8 mouse cellular contexts compared by ENCODE assay signal in the genomic region with DNA sequence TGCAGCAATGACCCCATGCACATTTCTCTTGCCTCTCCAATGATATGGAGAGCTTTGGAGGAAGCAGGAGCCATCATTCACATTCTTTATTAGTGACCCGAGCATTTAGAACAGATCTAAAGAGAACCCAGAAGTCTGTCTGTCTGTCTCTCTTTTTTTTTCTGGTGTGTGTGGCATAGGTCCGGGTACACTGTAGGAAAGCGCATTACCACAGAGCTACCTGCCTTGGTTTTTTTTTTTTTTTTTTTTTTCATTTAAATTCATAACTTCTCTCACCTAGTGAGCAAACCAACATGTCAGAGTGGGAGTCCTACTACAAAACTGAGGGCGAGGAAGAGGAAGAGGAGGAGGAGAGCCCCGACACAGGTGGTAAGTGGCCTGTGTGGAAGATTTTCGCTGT. TPM values are rescaled to one million over a fixed set of nuclear protein-coding genes. Genes with fewer than 3 reads are reported as not detected.
DNase-seq lines count a peak whose midpoint lies in the region; ATAC-seq and TF ChIP-seq lines count a peak whose summit lies in the region.

No protein-coding gene starts in this region.

- H3K4me1 ChIP-seq in cerebellum, adult 2 months (ENCODE audit: control insufficient read depth, insufficient read depth, low read length): 0 out of 2 replicates have a peak, but pooled peaks cover 2% of the 10 kb centered on the region
- H3K4me1 ChIP-seq in spleen, adult 2 months (ENCODE audit: control insufficient read depth, insufficient read depth, insufficient read length): peaks cover 9% of the 10 kb centered on the region; the same call in 1 of the 2 replicates
- H3K4me1 ChIP-seq in liver, embryonic 11.5 days (replicated peaks; ENCODE audit: control insufficient read depth, insufficient read depth, low read length): peaks cover 19% of the 10 kb centered on the region
- H3K4me1 ChIP-seq in stomach, postnatal 0 days (replicated peaks; ENCODE audit: control insufficient read depth, insufficient read depth): 0 out of 2 replicates have a peak, but pooled peaks cover 4% of the 10 kb centered on the region

- TF ChIP-seq EP300 in stomach, postnatal 0 days (optimal IDR thresholded peaks at IDR 0.05): no peak

- H3K4me2 ChIP-seq in liver, embryonic 11.5 days: peak overlapping the region; percentile 90
- H3K4me2 ChIP-seq in stomach, postnatal 0 days (replicated peaks; ENCODE audit: low read depth): peak overlapping the region; percentile 98

- no peaks in the 10 kb centered on the region for H3K27me3 ChIP-seq in cerebellum, adult 2 months (ENCODE audit: control insufficient read depth, insufficient read depth, low read length)
- no peaks in the 10 kb centered on the region for H3K27me3 ChIP-seq in spleen, adult 2 months (ENCODE audit: control insufficient read depth, insufficient read depth, low read length)
- H3K27me3 ChIP-seq in liver, embryonic 11.5 days (replicated peaks; ENCODE audit: control insufficient read depth, insufficient read depth, low read length): no peaks in the 10 kb centered on the region
- no peaks in the 10 kb centered on the region for H3K27me3 ChIP-seq in stomach, postnatal 0 days (ENCODE audit: control insufficient read depth, insufficient read depth, low read length)

- WGBS in cerebellum, adult 2 months: 9% methylated on average over 6 of the region's 6 CpGs
- WGBS in spleen, adult 2 months: 2% methylated on average over 6 of the region's 6 CpGs
- WGBS in liver, embryonic 11.5 days: 9% methylated on average over 6 of the region's 6 CpGs
- 16% methylated on average over 6 of the region's 6 CpGs for WGBS in stomach, postnatal 0 days

- peak overlapping the region; percentile 91 for H3K4me3 ChIP-seq in cerebellum, adult 2 months (replicated peaks; ENCODE audit: insufficient read depth, low read depth, low read length)
- peak overlapping the region; percentile 81 for H3K4me3 ChIP-seq in spleen, adult 2 months (ENCODE audit: extremely low read depth, insufficient read depth, insufficient read length)
- H3K4me3 ChIP-seq in liver, embryonic 11.5 days (ENCODE audit: low read depth, low read length): peak overlapping the region; percentile 96
- H3K4me3 ChIP-seq in stomach, postnatal 0 days (ENCODE audit: low read depth, low read length): peak overlapping the region; percentile 86

- peak overlapping the region; percentile 80 for H3K9ac ChIP-seq in liver, embryonic 11.5 days (ENCODE audit: low read depth, low read length)
- H3K9ac ChIP-seq in stomach, postnatal 0 days (ENCODE audit: low read length): peak overlapping the region; percentile 57

- no peaks in the 10 kb centered on the region for H3K36me3 ChIP-seq in spleen, adult 2 months (ENCODE audit: control insufficient read depth, insufficient read depth, low read length)
- peaks cover 10% of the 10 kb centered on the region for H3K36me3 ChIP-seq in liver, embryonic 11.5 days (ENCODE audit: control insufficient read depth, insufficient read depth, low read length)
- peaks cover 5% of the 10 kb centered on the region; the same call in 1 of the 2 replicates for H3K36me3 ChIP-seq in stomach, postnatal 0 days (ENCODE audit: control insufficient read depth, insufficient read depth, low read length)

- TF ChIP-seq POLR2A in cerebellum, adult 2 months (IDR thresholded peaks at IDR 0.05; ENCODE audit: borderline replicate concordance, insufficient read depth, low read length): no peak
- TF ChIP-seq POLR2A in spleen, adult 2 months (IDR thresholded peaks at IDR 0.05; ENCODE audit: low read depth, low read length): no peak

- ATAC-seq in liver, embryonic 11.5 days (replicated peaks; ENCODE audit: low FRiP score): no peak
- ATAC-seq in stomach, postnatal 0 days (ENCODE audit: low FRiP score, low TSS enrichment): no peak

- H3K9me3 ChIP-seq in liver, embryonic 11.5 days (ENCODE audit: control insufficient read depth, low read length): no peaks in the 10 kb centered on the region
- no peaks in the 10 kb centered on the region for H3K9me3 ChIP-seq in stomach, postnatal 0 days (ENCODE audit: control insufficient read depth, low read length)

- no peak for TF ChIP-seq CTCF in cerebellum, adult 2 months (IDR thresholded peaks at IDR 0.05; ENCODE audit: borderline replicate concordance, insufficient read depth, low read depth, low read length)
- TF ChIP-seq CTCF in spleen, adult 2 months (IDR thresholded peaks at IDR 0.05; ENCODE audit: extremely low read depth, insufficient read depth, insufficient read length, insufficient replicate concordance): no peak
- TF ChIP-seq CTCF in stomach, postnatal 0 days (IDR thresholded peaks at IDR 0.05; ENCODE audit: low read depth): no peak

- H3K27ac ChIP-seq in cerebellum, adult 2 months (ENCODE audit: insufficient read depth, low read length): no peak overlapping the region; the same call in 1 of the 2 replicates
- peak overlapping the region; percentile 53 for H3K27ac ChIP-seq in spleen, adult 2 months (ENCODE audit: insufficient read depth, low read length)
- H3K27ac ChIP-seq in liver, embryonic 11.5 days (ENCODE audit: low read depth, low read length): peak overlapping the region; percentile 83; the same call in 1 of the 2 replicates
- no peak overlapping the region for H3K27ac ChIP-seq in stomach, postnatal 0 days (replicated peaks)

- no peak for DNase-seq in cerebellum, adult 2 months
- DNase-seq in cerebellum, adult 11-12 months: no peak
- DNase-seq in spleen, adult 2 months (ENCODE audit: low read depth in 1 of 2, low spot score in 2 of 2): no peak
- DNase-seq in spleen, adult 12 weeks (ENCODE audit: low spot score): no peak
- no peak for DNase-seq in liver, embryonic 11.5 days (ENCODE audit: low spot score)
- DNase-seq in stomach, postnatal 0 days (ENCODE audit: low spot score): no peak
- no peak for DNase-seq in gastrocnemius, postnatal 36 days
- DNase-seq in cerebellum, postnatal 36 days: no peak

- intact Hi-C loops in gastrocnemius, postnatal 36 days (cut with DNase I): no loop called here

RNA-seq across cellular contexts. Expression of a gene that starts 16.8 kb away (rescaled TPM):
- polyA plus RNA-seq in cerebellum, adult 2 months (2012; rRNA removed): 142 and 156 TPM in 2 replicates
- polyA plus RNA-seq in spleen, adult 2 months (2012; rRNA removed): 15.4 and 18.1 TPM in 2 replicates
- 27.4 and 30.3 TPM in 2 replicates for polyA plus RNA-seq in liver, embryonic 11.5 days (2014; fragmentation: Nextera tagmentation; extraction: Ambion mirVana)
- polyA plus RNA-seq in stomach, postnatal 0 days (2015; fragmentation: Nextera tagmentation; extraction: Ambion mirVana): 20.8 and 22.8 TPM in 2 replicates
- total RNA-seq in gastrocnemius, postnatal 36 days (2021): 10 to 100 TPM; 16.7 to 17.7 TPM

RNA-seq across cellular contexts. Expression of a gene that starts 29.2 kb away (rescaled TPM):
- 35.9 and 37.9 TPM in 2 replicates for polyA plus RNA-seq in cerebellum, adult 2 months (2012; rRNA removed)
- 11.8 TPM in 2 replicates for polyA plus RNA-seq in spleen, adult 2 months (2012; rRNA removed)
- 133 and 151 TPM in 2 replicates for polyA plus RNA-seq in liver, embryonic 11.5 days (2014; fragmentation: Nextera tagmentation; extraction: Ambion mirVana)
- polyA plus RNA-seq in stomach, postnatal 0 days (2015; fragmentation: Nextera tagmentation; extraction: Ambion mirVana): 30.4 and 31.2 TPM in 2 replicates
- 10 to 100 TPM; 17.8 to 22.9 TPM for total RNA-seq in gastrocnemius, postnatal 36 days (2021)

RNA-seq across cellular contexts. Expression of a gene that starts 30.6 kb away (rescaled TPM):
- polyA plus RNA-seq in cerebellum, adult 2 months (2012; rRNA removed): 114 and 124 TPM in 2 replicates
- polyA plus RNA-seq in spleen, adult 2 months (2012; rRNA removed): 34.5 and 37.5 TPM in 2 replicates
- 393 and 418 TPM in 2 replicates for polyA plus RNA-seq in liver, embryonic 11.5 days (2014; fragmentation: Nextera tagmentation; extraction: Ambion mirVana)
- 130 and 133 TPM in 2 replicates for polyA plus RNA-seq in stomach, postnatal 0 days (2015; fragmentation: Nextera tagmentation; extraction: Ambion mirVana)
- 10 to 100 TPM; 36.0 to 47.5 TPM for total RNA-seq in gastrocnemius, postnatal 36 days (2021)

RNA-seq across cellular contexts. Expression of a gene that starts 36.5 kb away (rescaled TPM):
- polyA plus RNA-seq in cerebellum, adult 2 months (2012; rRNA removed): not detected in 2 replicates
- not detected in 2 replicates for polyA plus RNA-seq in spleen, adult 2 months (2012; rRNA removed)
- polyA plus RNA-seq in liver, embryonic 11.5 days (2014; fragmentation: Nextera tagmentation; extraction: Ambion mirVana): not detected in 2 replicates
- polyA plus RNA-seq in stomach, postnatal 0 days (2015; fragmentation: Nextera tagmentation; extraction: Ambion mirVana): not detected in 2 replicates
- total RNA-seq in gastrocnemius, postnatal 36 days (2021): not detected

RNA-seq across cellular contexts. Expression of a gene that starts 42.1 kb away (rescaled TPM):
- not detected in 2 replicates for polyA plus RNA-seq in cerebellum, adult 2 months (2012; rRNA removed)
- polyA plus RNA-seq in spleen, adult 2 months (2012; rRNA removed): not detected in 2 replicates
- not detected in 2 replicates for polyA plus RNA-seq in liver, embryonic 11.5 days (2014; fragmentation: Nextera tagmentation; extraction: Ambion mirVana)
- 0.04 TPM in 1 of 2 replicates, not detected in the other for polyA plus RNA-seq in stomach, postnatal 0 days (2015; fragmentation: Nextera tagmentation; extraction: Ambion mirVana)
- total RNA-seq in gastrocnemius, postnatal 36 days (2021): not detected

Comparison
In these comparisons a context has a peak if more than half of its experiments do, and no peak if none do; other contexts are left out.
1. H3K27ac ChIP-seq: peak in spleen, adult 2 months (single experiment) and liver, embryonic 11.5 days (single experiment); none in cerebellum, adult 2 months (single experiment) and stomach, postnatal 0 days (single experiment).
2. Peak in every context shown above with its lines, with median percentiles within 50 percentile points of each other: H3K4me3 ChIP-seq.